Mouse (Mus musculus) heart, embryonic 13.5 days (tissue): Measurements from ENCODE around the gene Srp68. TPM values are rescaled to one million over a fixed set of nuclear protein-coding genes. Genes with fewer than 3 reads are reported as not detected.

Source experiments
- ATAC-seq: fragments of 200-750 bp; cut with Nextera tagmentation; 2 replicates; pipeline ENCODE4 v1.8.0; 2017; ENCODE audit warnings: moderate TSS enrichment; ENCODE audit not compliant: insufficient number of reproducible peaks, low FRiP score, low TSS enrichment; ENCODE audit errors: extremely low read depth
- H3K27ac ChIP-seq: fragments of 300-500 bp; sonication (generic); replicated peaks from 2 replicates; pipeline ENCODE4 v1.5.1; 2015; ENCODE audit warnings: moderate library complexity, mild to moderate bottlenecking, inconsistent platforms
- H3K27me3 ChIP-seq: fragments of 300-500 bp; sonication (generic); replicated peaks from 2 replicates; pipeline ENCODE4 v1.6.1; 2015; ENCODE audit warnings: mild to moderate bottlenecking, inconsistent platforms
- H3K36me3 ChIP-seq: fragments of 300-500 bp; sonication (generic); 2 replicates; pipeline ENCODE4 v1.6.1; 2015; ENCODE audit warnings: mild to moderate bottlenecking, inconsistent platforms
- H3K4me1 ChIP-seq: fragments of 300-500 bp; sonication (generic); 2 replicates; pipeline ENCODE4 v1.6.1; 2015; ENCODE audit warnings: inconsistent platforms
- H3K4me2 ChIP-seq: fragments of 300-500 bp; sonication (generic); 2 replicates; pipeline ENCODE4 v1.6.1; 2015; ENCODE audit warnings: inconsistent platforms, mild to moderate bottlenecking, moderate library complexity
- H3K4me3 ChIP-seq: fragments of 300-500 bp; sonication (generic); 2 replicates; pipeline ENCODE4 v1.5.1; 2015; ENCODE audit warnings: moderate library complexity, mild to moderate bottlenecking, inconsistent platforms
- H3K9ac ChIP-seq: fragments of 300-500 bp; sonication (generic); 2 replicates; pipeline ENCODE4 v1.6.1; 2015; ENCODE audit warnings: inconsistent platforms, mild to moderate bottlenecking, moderate library complexity
- H3K9me3 ChIP-seq: fragments of 300-500 bp; sonication (generic); 2 replicates; pipeline ENCODE4 v1.6.1; 2016; ENCODE audit warnings: inconsistent platforms
- WGBS: fragments of 180-500 bp; shearing (Covaris S2); methylation state at CpG from one replicate; pipeline ENCODE4 v1.1.7; 2015; ENCODE audit warnings: mixed read lengths; 5-methylcytosine and 5-hydroxymethylcytosine counted together
- polyA plus RNA-seq: library from polyadenylated mRNA; unstranded; fragments of >200 nt; fragmentation: Nextera tagmentation; extraction: Ambion mirVana; gene quantifications from 2 replicates; pipeline ENCODE4 v1.2.1, GENCODE M21; 2015

The Srp68 gene
- polyA plus RNA-seq, 1 experiment from 2014 or later: 63.6 TPM

DNA sequence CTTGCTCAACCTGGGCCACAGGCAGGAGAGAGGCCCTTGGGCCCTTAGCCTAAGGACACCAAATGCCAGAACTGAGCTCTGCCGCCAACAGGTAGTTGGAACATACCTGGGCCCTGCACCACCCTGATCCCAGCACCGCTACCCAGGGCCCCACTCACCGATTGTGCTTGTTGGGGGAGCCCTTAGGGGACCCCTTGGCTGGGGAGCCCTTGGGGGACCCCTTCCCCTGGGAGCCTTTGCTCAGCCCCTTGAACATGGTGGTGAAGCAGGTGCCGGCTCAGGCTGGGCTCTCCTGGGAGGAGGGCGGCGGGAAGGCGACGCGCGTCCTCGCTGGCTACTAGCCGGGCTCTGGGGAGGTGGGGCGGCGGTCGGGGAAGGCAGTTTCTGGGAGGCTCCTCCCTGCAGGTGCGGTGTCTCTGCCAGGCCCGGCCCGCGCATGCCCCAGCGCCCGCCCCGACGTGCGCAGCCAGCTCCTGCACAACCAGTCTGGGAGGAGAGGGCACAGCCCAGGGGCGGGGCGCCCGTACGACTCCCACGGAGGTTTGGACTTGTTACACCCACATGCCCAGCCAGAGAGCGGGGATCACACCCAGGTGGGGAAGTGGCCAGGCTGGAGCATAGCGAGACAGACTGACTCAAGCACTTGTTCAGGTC is 36.1 kb downstream of the Srp68 start, which contains the start of gene Evpl:
Gene Evpl, minus strand, starts transcription at position 336 of the 654 bp plus-strand sequence.
- Histone ChIP-seq H3K27me3 (peaks cover 67% of the 10 kb centered on the region), H3K36me3 (peaks cover 7% of the 10 kb centered on the region), H3K4me2 (peak within 1 kb of the TSS; percentile 62), H3K4me3 (peak within 1 kb of the TSS; percentile 31), H3K9me3 (no peaks in the 10 kb centered on the region), H3K27ac (no peak within 1 kb of the TSS), H3K9ac (peak within 1 kb of the TSS; percentile 64), H3K4me1 (peaks cover 10% of the 10 kb centered on the region)
- no peak for ATAC-seq
- 20% methylated on average over 31 of the region's 31 CpGs for WGBS

DNA sequence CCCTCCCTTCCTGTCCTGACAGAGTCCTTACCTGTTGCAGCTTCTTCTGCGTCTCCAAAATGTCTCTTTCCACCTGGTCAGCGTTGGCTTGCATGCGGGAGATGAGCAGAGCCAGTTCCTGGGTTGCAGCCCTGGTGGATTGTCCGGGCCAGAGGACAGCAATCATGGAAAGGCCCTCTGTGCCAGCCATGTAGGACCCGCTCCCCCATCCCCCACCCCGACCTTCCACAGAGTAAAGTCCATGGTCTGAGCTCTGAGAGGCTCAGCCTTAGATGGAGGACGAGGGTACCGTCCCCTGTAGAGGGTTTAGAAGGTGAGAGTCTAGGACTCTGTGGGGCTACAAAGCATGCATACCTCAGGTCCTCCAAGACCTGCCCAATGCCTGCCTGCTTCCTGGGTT is 39.1 kb downstream of the Srp68 start:
- 74% methylated on average over 8 of the region's 8 CpGs for WGBS
- H3K27ac ChIP-seq: no peak overlapping the region
- H3K27me3 ChIP-seq: peaks cover 77% of the 10 kb centered on the region

DNA sequence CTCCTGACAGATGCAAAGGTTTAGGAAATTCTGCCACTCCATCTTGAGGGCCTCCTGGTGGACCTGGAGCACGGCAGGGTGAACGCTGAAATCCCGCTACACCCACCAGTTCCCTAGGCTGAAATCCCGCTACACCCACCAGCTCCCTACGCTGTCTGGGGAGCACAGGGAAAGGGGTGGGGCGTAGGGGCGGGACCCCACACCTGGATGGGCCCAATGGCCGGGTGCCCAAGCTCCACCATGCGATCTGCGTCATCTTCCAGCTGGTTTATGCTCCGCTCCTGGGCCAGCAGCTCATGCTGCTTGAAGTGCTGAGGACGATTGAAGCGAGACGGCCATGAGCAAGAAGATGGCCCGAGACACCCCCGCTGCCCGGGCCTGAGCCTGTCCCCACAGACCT is 41.6 kb downstream of the Srp68 start:
- H3K27ac ChIP-seq: no peak overlapping the region
- H3K9me3 ChIP-seq: no peaks in the 10 kb centered on the region
- peak overlapping the region; percentile 64 for H3K9ac ChIP-seq
- H3K27me3 ChIP-seq: peaks cover 71% of the 10 kb centered on the region
- 19% methylated on average over 17 of the region's 17 CpGs for WGBS
- peaks cover 6% of the 10 kb centered on the region; the same call in 1 of the 2 replicates for H3K4me1 ChIP-seq
- no peaks in the 10 kb centered on the region for H3K36me3 ChIP-seq
- peak overlapping the region; percentile 26 for H3K4me3 ChIP-seq
- H3K4me2 ChIP-seq: peak overlapping the region; percentile 54
- ATAC-seq: no peak

More for the DNA sequence above, 39.1 kb downstream of the Srp68 start:
- Histone ChIP-seq H3K9me3 (no peaks in the 10 kb centered on the region), H3K4me2 (no peak overlapping the region), H3K9ac (no peak overlapping the region), H3K4me1 (peaks cover 15% of the 10 kb centered on the region), H3K4me3 (no peak overlapping the region), H3K36me3 (no peaks in the 10 kb centered on the region)
- ATAC-seq: no peak

DNA sequence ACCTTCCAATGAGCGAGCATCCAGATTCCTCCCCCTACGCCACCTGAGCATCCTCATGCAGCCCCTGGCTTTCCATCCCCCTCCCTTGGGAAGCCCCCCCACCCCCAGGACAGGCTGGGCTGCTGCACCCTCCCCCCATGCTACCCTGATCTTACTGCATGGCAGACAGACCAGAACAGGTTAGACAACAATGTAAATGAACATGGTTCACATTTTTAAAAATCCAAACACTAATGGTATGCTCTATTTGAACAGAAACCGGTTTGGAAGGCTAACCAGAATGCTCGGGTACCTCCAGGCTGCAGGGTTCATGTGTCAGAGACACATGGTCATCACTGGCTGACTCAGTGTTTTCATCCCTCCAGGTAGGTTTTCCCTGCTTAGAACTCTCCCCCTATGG is 45.3 kb downstream of the Srp68 start:
- Histone ChIP-seq H3K9me3 (no peaks in the 10 kb centered on the region), H3K4me1 (peaks cover 6% of the 10 kb centered on the region; the same call in 1 of the 2 replicates), H3K36me3 (no peaks in the 10 kb centered on the region), H3K27me3 (peaks cover 55% of the 10 kb centered on the region), H3K9ac (no peak overlapping the region), H3K4me2 (no peak overlapping the region), H3K4me3 (no peak overlapping the region), H3K27ac (no peak overlapping the region)
- no peak for ATAC-seq
- WGBS: 73% methylated on average over 4 of the region's 4 CpGs

DNA sequence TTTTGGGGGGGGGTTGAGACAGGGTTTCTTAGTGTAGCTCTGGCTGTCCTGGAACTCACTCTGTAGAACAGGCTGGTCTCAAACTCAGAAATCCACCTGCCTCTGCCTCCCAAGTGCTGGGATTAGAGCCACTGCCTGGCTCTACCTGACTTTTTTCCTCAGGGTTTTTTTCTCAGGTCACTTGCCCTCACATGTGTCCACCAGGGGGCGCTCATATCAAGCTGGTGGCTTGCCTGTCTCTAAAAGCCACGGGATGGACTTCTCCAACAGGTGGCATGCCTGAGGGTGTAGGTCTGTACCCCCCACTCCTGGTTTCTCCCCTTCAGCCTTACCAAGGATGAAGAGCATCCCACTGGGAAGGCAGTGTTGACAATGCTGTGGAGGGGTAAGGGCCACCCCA is 47.6 kb downstream of the Srp68 start:
- H3K4me1 ChIP-seq: peaks cover 13% of the 10 kb centered on the region
- H3K36me3 ChIP-seq: no peaks in the 10 kb centered on the region
- no peak overlapping the region for H3K9ac ChIP-seq
- WGBS: 0% methylated on average over 2 of the region's 2 CpGs
- no peak for ATAC-seq
- no peak overlapping the region for H3K27ac ChIP-seq
- no peak overlapping the region for H3K4me3 ChIP-seq
- peaks cover 64% of the 10 kb centered on the region for H3K27me3 ChIP-seq
- H3K4me2 ChIP-seq: no peak overlapping the region
- peaks cover 5% of the 10 kb centered on the region; the same call in 1 of the 2 replicates for H3K9me3 ChIP-seq

- Histone ChIP-seq H3K4me1 (peaks cover 40% of the 10 kb centered on the region), H3K9me3 (peaks cover 6% of the 10 kb centered on the region; the same call in 1 of the 2 replicates), H3K36me3 (no peaks in the 10 kb centered on the region), H3K27me3 (peaks cover 57% of the 10 kb centered on the region), H3K27ac (no peak overlapping the region), H3K4me2 (peak overlapping the region; percentile 77), H3K4me3 (peak overlapping the region; percentile 51), H3K9ac (peak overlapping the region; percentile 72)
- ATAC-seq: no peak
- 9% methylated on average over 23 of the region's 23 CpGs for WGBS
Observed at GRCm38 (mm10) chr11:116222740-116223059, 51.3 kb downstream of the Srp68 start.

GRCm38 (mm10) chr11:116221931-116222739 is 51.9 kb downstream of the Srp68 start:
- no peaks in the 10 kb centered on the region for H3K36me3 ChIP-seq
- ATAC-seq: no peak
- H3K27ac ChIP-seq: no peak overlapping the region
- peak overlapping the region; percentile 51 for H3K4me3 ChIP-seq
- H3K9me3 ChIP-seq: peaks cover 6% of the 10 kb centered on the region; the same call in 1 of the 2 replicates
- H3K4me1 ChIP-seq: peaks cover 40% of the 10 kb centered on the region
- H3K9ac ChIP-seq: peak overlapping the region; percentile 72
- H3K4me2 ChIP-seq: peak overlapping the region; percentile 77
- peaks cover 57% of the 10 kb centered on the region for H3K27me3 ChIP-seq
- WGBS: 5% methylated on average over 53 of the region's 53 CpGs

- H3K27ac ChIP-seq: peak overlapping the region; percentile 93
- no peak overlapping the region for H3K9ac ChIP-seq
- WGBS: 10% methylated on average over 4 of the region's 4 CpGs
Observed at GRCm38 (mm10) chr11:116219885-116220284, 54.1 kb downstream of the Srp68 start.

DNA sequence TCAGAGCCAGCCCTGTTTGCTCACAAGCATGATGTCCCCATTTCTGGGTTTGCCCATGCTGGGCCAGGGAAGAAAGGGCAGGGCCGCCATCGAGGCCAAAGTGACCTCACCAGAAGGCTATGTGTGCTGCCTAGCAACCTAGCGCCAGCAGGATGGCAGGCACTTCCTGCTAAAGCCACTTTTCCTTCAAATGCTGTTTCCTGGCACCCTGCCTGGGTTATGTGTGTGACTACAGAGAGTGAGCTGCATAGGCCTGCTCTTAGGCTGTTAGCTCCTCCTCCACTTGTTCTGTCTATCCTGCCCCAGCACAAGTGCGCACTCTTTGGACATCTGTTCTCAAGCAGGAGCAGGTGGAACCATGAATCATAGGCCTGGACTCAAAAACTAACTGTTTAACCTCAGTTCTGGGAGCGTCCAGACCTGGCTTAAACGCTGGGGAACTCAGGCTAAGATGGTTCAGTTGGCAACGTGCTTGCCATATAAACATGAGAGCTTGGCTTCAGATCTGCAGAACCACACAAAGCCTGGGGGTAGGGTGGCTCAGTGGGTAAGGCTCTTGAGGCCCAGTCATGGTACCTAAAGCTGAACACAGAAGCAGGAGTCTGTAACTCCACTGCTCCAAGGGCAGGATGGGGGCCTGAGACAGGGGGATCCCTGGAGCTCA is 55.1 kb downstream of the Srp68 start:
- Histone ChIP-seq H3K4me1 (peaks cover 40% of the 10 kb centered on the region), H3K9ac (peak overlapping the region; percentile 5; the same call in 1 of the 2 replicates), H3K27ac (peak overlapping the region; percentile 93), H3K9me3 (peaks cover 6% of the 10 kb centered on the region; the same call in 1 of the 2 replicates), H3K27me3 (peaks cover 38% of the 10 kb centered on the region), H3K4me3 (no peak overlapping the region), H3K4me2 (0 out of 2 replicates have a peak overlapping the region, but pooled peaks have one; percentile 16), H3K36me3 (0 out of 2 replicates have a peak, but pooled peaks cover 3% of the 10 kb centered on the region)
- WGBS: 38% methylated on average over 7 of the region's 7 CpGs
- peak; percentile 72 for ATAC-seq

More at GRCm38 (mm10) chr11:116219885-116220284, 54.1 kb downstream of the Srp68 start:
- Histone ChIP-seq H3K27me3 (peaks cover 48% of the 10 kb centered on the region), H3K4me1 (peaks cover 40% of the 10 kb centered on the region), H3K4me2 (no peak overlapping the region), H3K36me3 (no peaks in the 10 kb centered on the region), H3K4me3 (no peak overlapping the region), H3K9me3 (peaks cover 6% of the 10 kb centered on the region; the same call in 1 of the 2 replicates)
- ATAC-seq: no peak

DNA sequence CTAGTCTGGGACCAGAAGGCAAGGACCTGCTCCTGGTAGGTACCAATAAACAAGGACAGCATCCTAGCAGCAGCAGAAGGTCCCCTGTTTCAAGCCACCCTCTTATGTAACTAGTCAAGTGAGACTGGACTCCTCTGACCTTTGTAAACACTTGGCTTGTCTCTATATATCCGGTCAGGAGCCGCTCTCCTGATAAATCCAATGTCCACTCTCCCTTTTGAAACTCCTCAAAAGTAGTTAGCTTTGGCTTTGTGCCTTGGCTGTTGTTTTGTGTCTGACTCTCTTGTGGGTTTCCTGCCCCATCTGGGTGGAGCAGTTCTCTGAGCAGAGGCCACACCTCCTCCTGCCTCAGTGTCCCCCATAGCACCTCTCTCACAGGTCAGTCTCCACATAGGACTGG is 55.8 kb downstream of the Srp68 start:
- H3K4me1 ChIP-seq: peaks cover 40% of the 10 kb centered on the region

GRCm38 (mm10) chr11:116216549-116216948 is 57.5 kb downstream of the Srp68 start:
- peaks cover 14% of the 10 kb centered on the region for H3K27me3 ChIP-seq
- H3K27ac ChIP-seq: no peak overlapping the region
- peaks cover 2% of the 10 kb centered on the region; the same call in 1 of the 2 replicates for H3K9me3 ChIP-seq
- H3K36me3 ChIP-seq: peaks cover 13% of the 10 kb centered on the region
- H3K4me3 ChIP-seq: no peak overlapping the region
- H3K4me1 ChIP-seq: peaks cover 27% of the 10 kb centered on the region
- no peak overlapping the region for H3K9ac ChIP-seq
- WGBS: 79% methylated on average over 11 of the region's 11 CpGs
- H3K4me2 ChIP-seq: no peak overlapping the region
- ATAC-seq: no peak

More for the DNA sequence above, 55.8 kb downstream of the Srp68 start:
- Histone ChIP-seq H3K36me3 (0 out of 2 replicates have a peak, but pooled peaks cover 3% of the 10 kb centered on the region), H3K9me3 (peaks cover 6% of the 10 kb centered on the region; the same call in 1 of the 2 replicates), H3K9ac (0 out of 2 replicates have a peak overlapping the region, but pooled peaks have one; percentile 5), H3K27ac (peak overlapping the region; percentile 93), H3K27me3 (peaks cover 31% of the 10 kb centered on the region), H3K4me3 (no peak overlapping the region), H3K4me2 (0 out of 2 replicates have a peak overlapping the region, but pooled peaks have one; percentile 16)
- ATAC-seq: no peak
- 47% methylated on average over 2 of the region's 2 CpGs for WGBS
